Mouse (Mus musculus) embryo, embryonic 9.5 days (tissue): ENCODE data around the gene Notch3.

Source experiments
- DNase-seq: peaks from one replicate; pipeline ENCODE4 v3.0.0-alpha.2; 2017; ENCODE audit errors: extremely low spot score

Notch3 gene

DNA sequence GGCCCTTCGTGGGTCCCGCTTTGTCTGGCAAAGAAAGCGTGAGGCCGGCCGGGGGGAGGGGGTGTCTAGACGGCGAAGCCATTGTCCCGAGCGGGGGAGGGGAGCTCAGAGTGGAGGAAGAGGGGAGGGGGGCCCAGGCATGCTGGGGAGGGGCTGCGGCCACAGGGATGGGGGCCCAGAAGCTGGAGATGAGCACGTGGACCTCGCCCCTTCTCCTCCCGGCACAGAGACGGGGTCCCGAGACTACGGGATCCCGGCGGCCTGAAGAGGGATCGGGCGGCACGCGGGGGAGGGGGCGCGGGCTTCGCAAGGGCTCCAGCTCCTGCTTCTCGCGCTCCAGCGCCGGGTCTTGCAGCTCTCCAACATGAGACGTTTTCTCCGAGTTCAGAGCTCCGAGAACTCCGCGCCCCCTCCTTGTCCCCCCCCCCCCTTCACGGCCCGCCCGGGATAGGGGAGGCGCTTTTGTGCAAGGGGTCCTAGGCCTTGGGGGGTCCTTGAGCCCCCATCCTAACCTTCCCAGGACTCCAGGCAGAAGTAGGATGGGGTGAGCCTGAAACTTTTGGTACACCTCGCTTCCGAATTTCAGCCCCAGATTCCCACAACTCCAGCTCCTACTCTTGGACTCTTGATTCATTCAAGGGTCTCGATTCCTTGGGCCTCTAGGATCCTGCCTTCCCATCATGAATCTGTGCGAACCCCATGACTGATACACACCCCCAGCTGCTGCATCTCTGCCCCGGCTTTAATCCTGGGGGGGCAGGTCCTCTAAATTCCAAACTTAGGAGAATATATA, 653 bp downstream of the Notch3 start:
- peak; percentile 95 for DNase-seq

DNA sequence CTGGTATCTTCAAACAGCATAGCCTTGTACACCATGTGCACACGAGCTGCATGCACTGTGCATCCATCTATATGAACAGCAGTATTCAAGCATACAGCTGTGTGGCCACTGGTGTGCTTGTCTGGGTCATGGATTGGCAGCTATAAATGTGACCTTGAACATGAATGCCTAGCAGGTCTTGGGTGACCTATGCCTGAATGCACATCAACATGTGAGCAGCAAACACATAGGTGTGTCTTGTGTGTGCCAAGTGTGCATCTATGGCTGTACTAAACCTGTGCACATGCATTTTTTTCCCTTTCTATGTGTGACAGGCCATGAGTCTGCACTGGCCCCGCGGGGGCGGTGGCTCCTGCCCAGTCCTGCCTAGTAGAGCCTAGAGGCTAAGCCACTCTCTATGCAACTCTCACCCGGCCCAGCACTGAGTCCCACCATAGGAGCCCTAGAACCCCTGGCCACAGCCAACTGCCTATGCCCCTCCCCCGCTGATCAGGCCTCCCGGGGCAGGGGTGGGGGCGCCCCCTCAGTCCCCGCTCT, 1.3 kb downstream of the Notch3 start:
- DNase-seq, result no peak

DNA sequence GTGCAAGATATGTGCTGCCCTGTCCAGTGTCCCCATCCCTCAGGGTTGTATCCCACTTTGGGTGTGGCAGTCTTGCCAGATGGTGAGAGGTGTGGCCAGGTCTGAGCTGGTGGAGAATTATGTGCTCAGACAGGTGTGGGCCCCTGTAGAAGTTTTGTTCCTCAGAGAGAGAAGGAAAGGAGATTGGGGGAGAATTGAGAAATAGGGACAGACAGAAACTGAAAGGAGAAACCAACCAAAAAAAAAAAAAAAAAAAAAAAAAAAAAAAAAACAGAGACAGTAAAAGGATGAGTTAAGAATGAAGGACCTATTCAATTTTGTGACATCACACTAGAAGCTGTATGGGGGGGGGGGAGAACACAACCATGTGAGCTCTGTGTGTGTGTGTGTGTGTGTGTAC, 1.9 kb downstream of the Notch3 start:
- no peak for DNase-seq

DNA sequence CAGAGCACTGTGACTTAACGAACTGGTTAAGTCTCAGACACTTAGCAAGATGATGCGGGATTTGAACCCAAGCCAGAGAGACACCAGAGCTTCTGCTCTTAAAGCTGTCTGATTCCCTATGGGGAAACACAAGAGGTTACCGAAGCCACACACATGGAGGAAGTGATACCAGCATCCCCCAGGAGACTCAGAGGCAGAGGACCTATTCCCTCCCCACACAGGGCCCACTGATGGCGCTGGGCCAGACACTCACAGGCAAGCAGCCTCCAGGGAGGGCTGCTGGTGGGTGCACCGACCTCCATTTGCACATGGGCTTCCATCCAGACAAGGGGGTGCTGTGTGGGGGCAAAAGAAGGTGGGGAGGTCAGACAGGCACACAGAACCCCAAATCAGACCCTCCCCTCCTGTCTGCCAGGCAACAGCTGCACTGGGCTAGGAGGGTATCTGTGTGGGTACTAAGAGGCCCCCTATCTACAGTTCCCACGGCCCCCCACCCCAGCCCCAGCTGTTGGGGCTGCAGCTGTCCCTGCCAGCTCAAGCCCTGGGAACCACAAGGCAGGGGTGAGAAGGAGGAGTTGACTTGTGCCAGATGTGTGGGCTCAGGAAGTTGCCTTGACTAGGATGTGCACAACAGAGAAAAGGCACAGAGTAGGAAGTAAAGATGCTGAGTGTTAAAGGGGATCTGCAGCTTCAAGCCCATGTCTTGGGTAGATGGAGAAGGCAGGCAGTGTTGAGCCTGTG, 2.6 kb downstream of the Notch3 start:
- no peak for DNase-seq

DNA sequence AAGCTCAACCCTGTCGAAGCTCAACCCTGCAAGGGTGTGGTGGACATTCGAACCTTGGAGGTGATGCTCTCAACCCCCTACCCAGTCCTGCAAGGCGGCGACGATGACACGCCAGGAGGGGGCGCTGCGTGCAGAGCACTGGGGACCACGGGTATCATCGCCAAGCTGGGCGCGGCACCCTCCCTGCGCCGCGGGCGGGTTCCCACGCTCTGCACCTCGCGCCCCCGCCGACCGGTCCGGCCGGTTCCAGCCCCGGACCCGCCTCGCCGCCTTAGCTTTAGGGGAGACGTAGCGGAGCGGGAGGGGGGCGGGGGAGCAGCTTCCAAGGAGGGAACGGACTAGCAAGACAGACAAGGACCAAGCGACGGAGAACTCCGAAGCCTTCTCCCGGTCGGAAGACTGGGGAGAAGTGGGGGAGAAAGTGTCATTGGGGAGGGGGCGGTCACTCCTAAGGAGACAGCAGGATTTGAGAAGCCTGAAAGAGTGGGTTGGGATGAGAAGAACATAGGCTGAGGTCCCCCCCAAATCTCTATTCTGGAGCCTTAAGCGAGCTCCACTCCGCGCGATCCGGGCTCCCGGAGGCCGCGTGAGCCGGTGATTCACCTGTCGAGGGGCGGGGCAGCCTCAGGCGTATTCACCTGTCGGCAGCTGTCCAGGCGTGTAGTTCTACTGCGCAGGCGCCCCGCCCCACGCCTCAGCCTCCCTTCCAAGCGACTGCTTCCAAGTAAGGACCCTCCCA, 4.4 kb downstream of the Notch3 start:
- DNase-seq, result peak; percentile 78

DNA sequence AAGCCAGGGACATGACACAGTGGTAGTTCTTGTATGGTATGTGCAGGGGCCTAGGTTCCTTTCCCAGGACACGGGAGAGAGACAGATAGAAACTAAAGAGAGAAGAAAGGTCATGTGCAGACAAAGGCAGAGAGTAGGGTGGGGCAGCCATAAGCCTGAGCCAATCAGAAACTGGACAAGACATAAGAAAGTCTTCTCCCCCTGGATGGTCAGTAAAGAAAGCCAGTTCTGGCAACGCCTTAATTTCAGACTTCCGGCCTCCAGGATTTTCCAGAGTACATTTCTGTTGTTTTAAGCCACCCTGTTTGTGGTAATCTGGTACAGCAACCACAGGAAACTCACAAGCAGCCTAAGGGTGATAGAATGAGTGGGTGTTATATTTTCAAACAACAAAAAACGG, 5.8 kb downstream of the Notch3 start:
- no peak for DNase-seq

DNA sequence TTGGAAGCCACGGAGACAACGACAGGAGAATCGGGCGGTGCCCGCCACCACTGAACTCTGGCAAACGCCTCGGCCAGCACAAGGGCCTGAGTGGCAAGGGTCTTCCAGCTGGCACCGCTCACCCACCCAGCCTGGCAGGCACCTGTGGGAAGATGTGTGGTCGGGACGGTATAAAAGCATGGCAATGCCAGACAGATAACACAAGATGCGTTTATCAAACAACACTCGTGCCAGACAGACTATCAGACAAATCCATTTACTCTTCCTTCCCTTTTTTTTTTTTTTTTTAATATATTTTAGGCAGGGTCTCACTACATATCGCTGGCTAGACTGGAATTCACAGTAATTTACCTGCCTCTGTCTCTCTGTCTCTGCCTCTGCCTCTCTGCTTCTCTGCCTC, 7.8 kb downstream of the Notch3 start:
- DNase-seq, result no peak

DNA sequence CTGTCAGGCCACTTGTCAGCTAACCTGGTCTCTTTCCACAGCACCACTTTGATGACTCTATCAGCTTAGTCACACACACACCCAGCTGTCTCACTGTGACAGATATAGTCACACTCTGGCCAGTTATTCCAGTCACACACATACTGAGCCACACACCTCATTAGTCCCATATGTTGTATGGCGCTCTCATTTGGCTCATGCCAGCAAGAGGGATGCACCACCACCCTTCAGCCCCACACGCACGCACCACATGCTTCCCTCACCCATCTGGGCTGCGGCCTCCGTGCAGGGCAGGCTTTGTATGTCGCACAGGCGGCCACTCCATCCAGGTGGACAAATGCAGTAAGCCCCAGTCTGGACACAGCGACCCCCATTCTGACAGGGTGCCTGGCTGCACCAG, 19.9 kb downstream of the Notch3 start:
- no peak for DNase-seq

DNA sequence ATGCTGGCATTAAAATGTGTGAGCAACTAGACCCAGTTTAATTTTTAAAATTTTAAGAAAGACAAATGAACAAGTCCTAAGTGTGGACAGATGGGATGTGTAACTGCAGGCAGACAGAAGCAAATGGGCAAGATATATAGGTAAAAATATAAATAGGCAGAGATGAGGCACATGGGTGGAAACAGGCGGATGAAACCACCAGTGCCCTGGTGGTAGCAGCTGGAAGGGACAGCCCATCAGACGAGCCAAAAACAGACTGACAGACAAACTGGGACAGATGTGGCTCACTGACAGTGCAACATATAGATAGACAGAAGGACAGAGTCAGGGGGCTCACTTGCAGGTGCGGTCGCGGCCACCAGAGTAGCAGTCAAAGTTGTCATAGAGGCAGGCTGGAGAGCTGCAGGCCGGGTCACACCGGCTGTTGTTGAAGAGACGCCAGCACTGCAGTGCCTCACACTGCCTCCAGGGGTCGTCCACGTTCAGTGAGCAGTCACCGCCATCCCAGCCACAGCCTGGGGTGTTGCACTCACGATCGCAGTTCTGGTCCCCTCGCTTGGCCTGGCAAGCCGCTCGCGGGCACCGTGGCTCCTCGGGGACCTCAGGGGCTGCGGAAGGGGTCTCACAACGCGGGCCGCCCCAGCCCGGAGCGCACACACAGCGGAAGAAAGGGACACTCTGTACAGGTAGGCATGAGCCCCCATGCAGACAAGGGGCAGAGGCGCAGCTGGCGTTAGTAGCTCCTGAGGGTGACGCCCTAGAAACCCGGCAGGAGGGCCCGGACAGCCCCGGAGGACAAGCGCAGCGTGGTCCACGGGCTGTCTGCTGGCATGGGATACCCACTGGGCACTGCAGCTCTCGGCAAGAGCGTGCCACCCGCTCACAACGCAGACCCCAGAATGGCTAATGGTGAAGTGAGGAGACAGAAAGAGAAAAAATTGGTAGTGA, 23.5 kb downstream of the Notch3 start:
- DNase-seq, result peak; percentile 79

DNA sequence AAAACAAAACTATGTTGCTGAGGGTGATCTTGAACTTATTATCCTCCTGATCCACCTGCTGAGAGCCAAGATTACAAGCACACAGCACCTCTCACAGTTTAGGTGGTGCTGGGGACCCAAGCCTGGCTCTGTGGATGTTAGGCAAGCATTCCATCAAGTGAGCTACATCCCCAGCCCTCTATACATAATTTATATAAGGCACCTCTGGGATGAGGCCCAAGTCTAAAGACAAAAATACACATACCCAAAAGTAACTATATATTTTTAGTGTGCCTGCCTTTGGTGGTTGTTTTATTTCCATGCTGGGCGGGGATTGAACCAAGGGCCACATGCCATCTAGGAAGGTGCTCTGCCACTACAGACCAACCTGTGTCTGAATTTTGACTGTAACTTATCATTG, 24.4 kb downstream of the Notch3 start:
- DNase-seq, result no peak

DNA sequence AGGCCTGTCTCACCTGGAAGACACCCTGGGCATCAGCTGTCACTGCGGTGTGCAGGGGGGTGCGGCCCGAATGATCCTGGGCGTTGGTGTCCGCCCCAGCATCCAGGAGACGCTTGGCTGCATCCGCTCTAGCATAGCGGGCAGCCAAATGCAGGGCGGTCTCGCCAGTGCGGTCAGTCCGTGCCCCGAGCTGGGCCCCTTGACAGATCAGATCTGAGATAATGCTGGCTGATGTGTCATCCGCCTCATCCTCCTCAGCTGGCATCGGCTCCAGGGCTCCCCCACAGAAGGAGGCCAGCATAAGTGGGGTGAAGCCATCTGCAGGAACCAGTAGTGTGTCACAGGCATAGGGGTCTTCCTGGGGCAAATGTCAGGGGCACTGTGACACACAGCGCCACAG, 33.3 kb downstream of the Notch3 start:
- DNase-seq, result no peak

DNA sequence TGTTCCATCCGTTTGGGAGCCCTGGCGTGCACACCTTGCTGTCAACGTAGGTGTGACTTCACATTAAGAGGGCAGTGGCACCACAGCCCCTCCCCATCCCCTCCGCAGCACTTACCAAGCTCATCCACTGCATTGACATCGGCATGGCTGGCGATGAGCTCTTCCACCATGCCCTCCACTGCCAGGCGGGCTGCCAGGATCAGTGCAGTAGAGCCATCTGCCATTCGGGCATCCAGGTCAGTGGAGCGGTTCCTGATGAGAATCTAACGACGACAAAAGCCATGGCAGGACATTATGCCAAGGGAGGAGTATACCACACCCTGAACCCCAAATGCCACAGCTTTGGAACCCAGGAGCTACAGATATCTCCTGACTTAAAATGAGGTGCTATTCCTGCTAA, 34.6 kb downstream of the Notch3 start:
- DNase-seq, result no peak

DNA sequence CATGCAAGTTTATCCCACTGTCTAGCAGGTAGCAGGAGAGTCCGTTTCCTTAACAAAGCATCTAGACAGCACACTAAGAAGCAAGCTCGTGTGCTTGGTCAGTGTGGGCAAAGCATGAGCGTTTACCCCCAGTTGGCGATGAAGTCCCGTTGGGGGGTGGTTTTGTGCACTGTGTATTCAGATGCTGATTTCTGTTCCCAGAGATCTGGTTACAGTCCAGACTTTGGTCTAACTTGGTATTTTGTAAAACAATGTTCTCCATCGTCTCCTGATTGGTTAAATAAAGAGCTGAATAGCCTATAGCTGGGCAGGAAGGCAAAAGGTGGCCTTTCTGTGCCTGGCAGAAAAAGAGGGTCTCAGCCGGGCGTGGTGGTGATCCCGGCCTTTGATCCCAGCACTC, 36.1 kb downstream of the Notch3 start:
- no peak for DNase-seq

DNA sequence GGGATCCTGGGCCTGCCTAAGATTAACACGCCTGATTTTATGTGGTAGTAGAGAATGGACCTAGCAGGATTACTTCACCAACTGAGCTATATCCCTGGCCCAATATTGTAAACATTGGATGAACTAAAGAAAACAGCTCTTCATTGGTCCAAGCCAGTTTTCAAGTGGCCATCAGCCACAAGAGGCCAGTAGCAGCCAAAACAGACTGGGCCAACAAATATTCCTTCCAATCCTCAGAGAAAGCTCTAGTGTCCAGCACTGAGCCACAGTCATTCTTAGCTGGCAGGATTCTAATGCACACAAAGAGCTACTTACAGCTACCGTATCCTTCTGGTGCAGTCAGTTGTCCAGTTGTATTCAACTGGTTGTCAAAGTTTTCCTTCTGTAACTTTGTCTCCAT, 39.5 kb downstream of the Notch3 start:
- DNase-seq, result no peak

DNA sequence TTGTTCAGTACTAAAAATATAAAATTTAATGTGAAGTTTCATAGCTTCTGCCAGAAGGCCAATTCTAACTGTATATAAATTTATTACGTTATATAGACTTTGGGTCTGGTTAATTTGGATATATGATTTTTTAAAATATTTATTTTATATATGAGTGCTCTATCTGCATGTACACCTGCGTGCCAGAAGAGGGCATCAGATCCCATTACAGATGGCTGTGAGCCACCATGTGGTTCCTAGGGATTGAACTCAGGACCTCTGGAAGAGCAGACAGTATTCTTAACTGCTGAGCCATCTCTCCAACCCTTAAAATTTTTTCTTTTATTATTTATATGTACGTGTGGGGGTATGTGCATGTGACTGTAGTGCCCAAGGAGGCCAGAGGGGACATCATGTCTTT, 41.2 kb downstream of the Notch3 start:
- DNase-seq, result no peak

DNA sequence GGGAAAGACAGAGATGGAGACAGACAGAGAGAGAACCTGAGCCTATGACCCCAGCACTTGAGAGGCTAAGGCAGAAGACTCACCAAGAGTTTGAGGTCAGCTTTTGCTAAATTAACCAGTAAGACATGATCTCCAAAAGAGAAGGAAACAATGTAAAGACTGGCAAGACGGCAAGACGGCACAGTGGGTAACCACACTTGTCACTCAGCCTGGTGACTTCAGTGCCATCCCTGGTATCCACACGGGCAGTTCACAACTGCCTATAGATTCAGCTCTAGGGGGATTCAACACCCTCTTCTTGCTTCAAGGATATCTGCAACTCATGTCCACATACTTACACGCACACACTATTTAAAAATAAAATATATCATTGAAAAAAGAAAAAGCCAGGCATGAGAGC, 43.1 kb downstream of the Notch3 start:
- DNase-seq, result no peak

DNA sequence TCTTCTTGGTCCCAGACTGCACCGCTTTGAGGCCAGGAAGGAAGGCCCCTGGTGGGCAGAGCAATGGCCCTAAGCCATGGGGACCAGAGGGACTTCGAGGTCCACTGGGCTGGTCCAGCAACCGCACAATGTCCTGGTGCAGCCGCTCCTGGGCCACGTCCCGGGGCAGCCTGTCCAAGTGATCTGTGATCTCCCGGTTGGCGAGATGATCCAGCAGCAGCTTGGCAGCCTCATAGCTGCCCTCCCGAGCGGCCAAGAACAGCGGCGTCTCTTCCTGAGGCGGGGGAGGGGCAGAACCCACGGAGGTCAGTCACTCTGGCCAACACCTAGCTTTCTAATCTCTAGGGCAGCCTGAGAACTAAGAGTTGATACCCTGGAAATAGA, 44.1 kb downstream of the Notch3 start:
- no peak for DNase-seq

DNA sequence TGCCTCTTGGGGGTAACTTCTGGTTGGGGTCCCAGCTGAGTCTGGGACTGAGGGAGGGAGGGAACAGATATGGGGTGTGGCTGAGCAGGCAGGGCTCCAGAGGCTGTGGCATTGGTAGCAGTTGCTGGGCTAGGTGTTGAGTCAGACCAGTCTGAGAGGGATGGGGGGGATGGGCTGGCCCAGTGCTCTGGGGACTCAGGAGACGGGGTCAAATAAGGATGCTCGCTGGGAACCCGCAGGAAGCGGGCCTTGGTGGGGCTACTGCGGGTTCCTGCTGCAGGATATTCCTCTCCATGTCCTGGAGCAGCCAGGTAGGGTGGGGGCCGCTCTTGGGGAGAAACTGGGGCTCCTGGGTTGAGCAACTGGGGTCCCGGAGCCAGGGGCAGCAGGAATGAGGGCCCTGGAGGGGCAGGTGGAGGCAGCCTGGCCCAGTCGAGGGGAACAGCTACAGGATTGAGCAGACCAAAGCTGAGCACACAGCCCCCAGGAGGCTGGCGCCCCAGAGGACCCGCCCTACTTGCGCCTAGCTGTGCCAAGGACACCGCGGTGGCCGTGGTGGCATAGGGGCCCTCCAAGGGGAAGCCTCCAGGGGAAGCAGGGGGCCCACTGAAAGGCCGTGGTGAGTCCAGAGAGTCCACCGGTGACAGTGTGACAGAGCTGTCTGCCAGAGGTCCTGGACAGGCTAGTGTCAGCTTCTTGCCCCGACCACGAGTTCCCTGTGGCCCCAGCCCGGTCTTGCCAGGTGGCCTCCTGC, 44.6 kb downstream of the Notch3 start:
- no peak for DNase-seq

DNA sequence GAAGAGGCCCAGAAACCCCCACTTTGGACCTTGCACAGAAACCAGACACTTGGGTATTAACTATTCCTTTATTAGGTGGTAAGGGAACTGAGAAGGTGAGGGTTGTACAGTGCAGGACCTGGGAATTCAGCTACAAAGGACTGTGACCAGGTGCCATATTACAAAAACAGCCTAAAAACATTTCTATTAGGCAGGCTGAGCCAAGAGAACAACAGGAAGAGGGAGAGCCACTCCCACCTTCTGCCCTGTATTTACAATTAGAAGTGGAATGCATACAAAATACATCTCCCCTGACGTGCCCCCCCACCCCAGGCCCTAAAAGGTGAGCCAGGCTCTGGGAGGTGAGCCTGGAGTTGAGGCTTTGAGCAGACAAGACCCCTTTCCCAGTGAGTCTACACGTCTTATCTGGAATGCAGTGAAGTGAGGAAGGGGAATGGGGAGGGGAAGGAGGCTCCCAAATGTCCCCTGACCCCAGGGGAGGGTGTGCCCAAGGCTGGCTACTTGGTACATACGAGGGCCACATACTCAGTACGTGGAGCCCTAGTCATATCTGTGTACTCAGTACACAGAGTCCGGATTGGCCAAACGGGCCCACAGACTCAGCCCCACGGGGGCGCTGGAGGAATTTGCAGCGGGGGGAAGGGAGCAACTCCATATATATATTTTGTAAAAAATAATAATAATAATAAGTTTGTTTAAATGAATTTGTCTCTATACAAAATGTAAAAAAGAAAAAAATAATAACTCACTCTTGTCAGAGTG, 45.7 kb downstream of the Notch3 start:
- no peak for DNase-seq

DNA sequence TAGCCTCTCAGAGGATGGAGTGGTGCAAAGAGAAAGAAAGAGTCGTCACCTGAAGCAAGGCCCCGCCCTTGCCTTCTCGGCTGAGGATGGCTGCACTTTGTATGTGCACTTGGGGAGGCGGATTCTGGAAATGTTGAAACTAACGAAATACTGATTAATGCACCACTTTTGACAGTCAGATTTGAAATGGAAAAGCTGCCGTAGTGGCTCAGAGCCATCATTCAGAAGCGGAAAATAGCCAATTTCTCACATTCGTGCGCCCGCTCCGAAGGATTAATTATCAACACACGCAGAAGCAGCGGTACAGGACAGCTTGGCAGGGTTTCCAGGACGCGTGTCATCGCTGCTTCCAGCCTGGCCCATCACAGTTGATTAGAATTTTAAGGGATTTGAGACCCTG, 47.5 kb downstream of the Notch3 start:
- no peak for DNase-seq
